Comparison of ENCODE assay signal across 19 mouse cellular contexts in the genomic region with DNA sequence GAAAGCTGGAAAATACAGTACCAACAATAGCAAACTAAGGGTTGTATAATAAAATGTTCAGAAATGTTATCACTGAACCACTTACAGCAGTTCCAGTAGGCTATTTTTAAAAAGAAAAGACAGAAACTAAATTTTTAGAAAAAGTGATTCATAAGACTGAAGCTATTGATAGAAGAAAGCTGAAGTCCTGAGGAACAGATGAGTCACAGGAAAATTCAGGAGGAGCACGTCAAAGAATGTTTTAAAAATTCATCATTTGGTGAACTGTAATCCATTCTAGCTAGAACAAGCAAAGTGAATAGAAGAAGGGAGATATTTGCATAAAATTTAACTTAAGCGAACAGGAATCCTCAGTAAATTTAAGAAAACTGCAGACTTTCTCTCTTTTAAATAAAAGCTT.
"Had no signal": no experiment of that assay in that cellular context is flagged by ENCODE, and none has a peak within 500 bp of the region (broad histone marks: within the 10 kb centered on the region; RNA-seq: fewer than 3 reads in every experiment).

No protein-coding gene starts in this region.

- DNase-seq: kidney, adult 18-20 months; kidney, adult 9 months; kidney, postnatal 14 days; kidney, postnatal 4 days; liver, postnatal 0 days; lung, embryonic 14.5 days; right cerebral cortex, postnatal 25 days; spleen, adult 18-20 months; thymus, adult 18-20 months; thymus, postnatal 36 days had no signal

- H3K4me3 ChIP-seq: limb, embryonic 12.5 days; limb, embryonic 15.5 days; megakaryocyte, embryonic 14.5 days; midbrain, embryonic 10.5 days; midbrain, embryonic 13.5 days; myocyte; neural tube, embryonic 13.5 days; stomach, embryonic 15.5 days had no signal

- H3K27ac ChIP-seq: limb, embryonic 12.5 days; limb, embryonic 15.5 days; liver, embryonic 14.5 days; midbrain, embryonic 10.5 days; midbrain, embryonic 13.5 days; neural tube, embryonic 13.5 days; stomach, embryonic 15.5 days had no signal
